Mouse (Mus musculus): ENCODE results near the gene Bod1l. TPM values are rescaled to one million over a fixed set of nuclear protein-coding genes. Genes with fewer than 3 reads are reported as not detected.

The Bod1l gene
- polyA plus RNA-seq, 1 experiment, result 15.9 TPM

- no peak for DNase-seq (ENCODE audit: low read depth)
- TF ChIP-seq CTCF (IDR thresholded peaks at IDR 0.05; ENCODE audit: borderline replicate concordance, extremely low read depth, insufficient read depth, insufficient read length), result no peak
- no peak for TF ChIP-seq POLR2A (IDR thresholded peaks at IDR 0.05; ENCODE audit: borderline replicate concordance, extremely low read depth, insufficient read depth, insufficient read length, poor library complexity, severe bottlenecking)
Observed at GRCm38 (mm10) chr5:41790517-41790916, 53.6 kb downstream of the Bod1l start.

- DNase-seq (ENCODE audit: low read depth), result no peak
- no peak for TF ChIP-seq POLR2A (IDR thresholded peaks at IDR 0.05; ENCODE audit: borderline replicate concordance, extremely low read depth, insufficient read depth, insufficient read length, poor library complexity, severe bottlenecking)
- no peak for TF ChIP-seq CTCF (IDR thresholded peaks at IDR 0.05; ENCODE audit: borderline replicate concordance, extremely low read depth, insufficient read depth, insufficient read length)
Observed at GRCm38 (mm10) chr5:41788877-41789276, 55.2 kb downstream of the Bod1l start.

- DNase-seq (ENCODE audit: low read depth), result no peak
Observed at GRCm38 (mm10) chr5:41781890-41782289, 62.2 kb downstream of the Bod1l start.

GRCm38 (mm10) chr5:41780026-41780425 lies 64.1 kb downstream of the Bod1l start:
- no peak for DNase-seq (ENCODE audit: low read depth)
- TF ChIP-seq POLR2A (IDR thresholded peaks at IDR 0.05; ENCODE audit: borderline replicate concordance, extremely low read depth, insufficient read depth, insufficient read length, poor library complexity, severe bottlenecking) (no peak), CTCF (IDR thresholded peaks at IDR 0.05; ENCODE audit: borderline replicate concordance, extremely low read depth, insufficient read depth, insufficient read length) (no peak)

More at GRCm38 (mm10) chr5:41781890-41782289, 62.2 kb downstream of the Bod1l start:
- TF ChIP-seq CTCF (IDR thresholded peaks at IDR 0.05; ENCODE audit: borderline replicate concordance, extremely low read depth, insufficient read depth, insufficient read length) (no peak), POLR2A (IDR thresholded peaks at IDR 0.05; ENCODE audit: borderline replicate concordance, extremely low read depth, insufficient read depth, insufficient read length, poor library complexity, severe bottlenecking) (no peak)

- TF ChIP-seq POLR2A (IDR thresholded peaks at IDR 0.05; ENCODE audit: borderline replicate concordance, extremely low read depth, insufficient read depth, insufficient read length, poor library complexity, severe bottlenecking) (no peak), CTCF (IDR thresholded peaks at IDR 0.05; ENCODE audit: borderline replicate concordance, extremely low read depth, insufficient read depth, insufficient read length) (no peak)
- no peak for DNase-seq (ENCODE audit: low read depth)
Observed at GRCm38 (mm10) chr5:41775728-41776127, 68.4 kb downstream of the Bod1l start.

GRCm38 (mm10) chr5:41775273-41775672 lies 68.8 kb downstream of the Bod1l start:
- TF ChIP-seq CTCF (IDR thresholded peaks at IDR 0.05; ENCODE audit: borderline replicate concordance, extremely low read depth, insufficient read depth, insufficient read length), result no peak
- no peak for TF ChIP-seq POLR2A (IDR thresholded peaks at IDR 0.05; ENCODE audit: borderline replicate concordance, extremely low read depth, insufficient read depth, insufficient read length, poor library complexity, severe bottlenecking)
- no peak for DNase-seq (ENCODE audit: low read depth)

- TF ChIP-seq POLR2A (IDR thresholded peaks at IDR 0.05; ENCODE audit: borderline replicate concordance, extremely low read depth, insufficient read depth, insufficient read length, poor library complexity, severe bottlenecking) (no peak), CTCF (IDR thresholded peaks at IDR 0.05; ENCODE audit: borderline replicate concordance, extremely low read depth, insufficient read depth, insufficient read length) (peak; percentile 99)
- DNase-seq (ENCODE audit: low read depth), result peak; percentile 94
Observed at GRCm38 (mm10) chr5:41768382-41769040, 75.6 kb downstream of the Bod1l start.

GRCm38 (mm10) chr5:41767296-41768200 lies 76.6 kb downstream of the Bod1l start:
- TF ChIP-seq POLR2A (IDR thresholded peaks at IDR 0.05; ENCODE audit: borderline replicate concordance, extremely low read depth, insufficient read depth, insufficient read length, poor library complexity, severe bottlenecking) (no peak), CTCF (IDR thresholded peaks at IDR 0.05; ENCODE audit: borderline replicate concordance, extremely low read depth, insufficient read depth, insufficient read length) (no peak)
- DNase-seq (ENCODE audit: low read depth), result peak; percentile 44

GRCm38 (mm10) chr5:41766406-41767010 lies 77.6 kb downstream of the Bod1l start:
- TF ChIP-seq POLR2A (IDR thresholded peaks at IDR 0.05; ENCODE audit: borderline replicate concordance, extremely low read depth, insufficient read depth, insufficient read length, poor library complexity, severe bottlenecking), result no peak
- no peak for TF ChIP-seq CTCF (IDR thresholded peaks at IDR 0.05; ENCODE audit: borderline replicate concordance, extremely low read depth, insufficient read depth, insufficient read length)
- peak; percentile 27 for DNase-seq (ENCODE audit: low read depth)

GRCm38 (mm10) chr5:41765626-41766405 lies 78.3 kb downstream of the Bod1l start:
- TF ChIP-seq POLR2A (IDR thresholded peaks at IDR 0.05; ENCODE audit: borderline replicate concordance, extremely low read depth, insufficient read depth, insufficient read length, poor library complexity, severe bottlenecking), result no peak
- TF ChIP-seq CTCF (IDR thresholded peaks at IDR 0.05; ENCODE audit: borderline replicate concordance, extremely low read depth, insufficient read depth, insufficient read length), result no peak
- DNase-seq (ENCODE audit: low read depth), result peak; percentile 53

All from brain, embryonic 14.5 days (tissue).